Mouse (Mus musculus): Measurements from ENCODE around the gene Fosl1.

- no peak for TF ChIP-seq POLR2A (IDR thresholded peaks at IDR 0.05; ENCODE audit: insufficient read depth, low read depth, low read length)
- no peak for TF ChIP-seq CTCF (IDR thresholded peaks at IDR 0.05; ENCODE audit: insufficient read depth, low read depth, low read length)
Observed at GRCm38 (mm10) chr19:5483386-5484359, 36.3 kb downstream of the Fosl1 start.

Data from olfactory bulb, adult 2 months (tissue).